Mouse (Mus musculus): ENCODE results near the gene Slc25a12.

GRCm38 (mm10) chr2:71304821-71305220, 62.7 kb downstream of the Slc25a12 start:
- no peak for TF ChIP-seq CTCF (IDR thresholded peaks at IDR 0.05; ENCODE audit: borderline replicate concordance, control insufficient read depth, extremely low read depth, insufficient read depth, low read length, poor library complexity)
- no peak for TF ChIP-seq POLR2A (IDR thresholded peaks at IDR 0.05; ENCODE audit: control insufficient read depth, extremely low read depth, insufficient read depth, low read length, poor library complexity)

Measured in thymus, adult 2 months (tissue).